Mouse (Mus musculus) liver, adult (tissue): ENCODE results near the gene B4galt2.
A peak's percentile ranks its signal among the peaks of the same experiment; 100 is the strongest.

Experiments used
- GATA4 ChIP-seq: IDR thresholded peaks from 2 replicates; pipeline ENCODE4 v1.6.1; 2014; ENCODE audit warnings: mild to moderate bottlenecking, low read length; ENCODE audit not compliant: insufficient replicate concordance

The B4galt2 gene

DNA sequence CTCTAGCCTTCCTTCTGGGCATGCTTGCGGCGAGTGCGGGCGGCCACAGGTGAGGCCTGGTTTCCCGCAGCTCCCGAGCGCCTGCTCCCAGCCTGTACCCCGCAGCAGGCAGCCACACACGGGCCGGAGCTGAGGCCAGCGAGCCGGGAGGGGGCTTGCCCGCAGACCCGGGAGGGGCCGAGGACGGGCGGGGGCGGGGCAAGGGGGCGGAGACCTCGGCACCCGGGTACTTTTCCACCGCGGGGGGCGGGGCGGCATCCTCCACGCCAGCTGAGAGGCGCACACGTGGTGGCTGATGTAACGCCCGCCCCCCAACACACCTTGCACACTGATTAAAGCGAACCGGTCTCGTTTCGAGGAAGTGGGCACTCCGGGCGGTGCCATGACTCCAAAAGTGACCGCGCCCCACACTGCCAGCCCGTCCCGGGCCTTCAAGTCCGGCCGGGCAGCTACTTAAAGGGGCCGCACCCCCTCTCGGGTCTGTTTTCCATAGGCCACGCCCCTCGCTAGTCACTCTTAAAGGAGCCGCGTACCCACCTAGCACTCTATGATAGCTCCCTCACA is 47.0 kb downstream of the B4galt2 start:
- peak; percentile 20; the same call in 1 of the 2 replicates for TF ChIP-seq GATA4

- TF ChIP-seq GATA4, result no peak
These were observed 47.7 kb downstream of the B4galt2 start for GRCm38 (mm10) chr4:117835531-117836111.

GRCm38 (mm10) chr4:117834845-117835530 is 48.3 kb downstream of the B4galt2 start:
- TF ChIP-seq GATA4, result no peak

GRCm38 (mm10) chr4:117834457-117834844 is 48.8 kb downstream of the B4galt2 start, which contains the start of gene Slc6a9:
Gene Slc6a9, plus strand, starts transcription at chr4:117834506.
- TF ChIP-seq GATA4, result no peak

DNA sequence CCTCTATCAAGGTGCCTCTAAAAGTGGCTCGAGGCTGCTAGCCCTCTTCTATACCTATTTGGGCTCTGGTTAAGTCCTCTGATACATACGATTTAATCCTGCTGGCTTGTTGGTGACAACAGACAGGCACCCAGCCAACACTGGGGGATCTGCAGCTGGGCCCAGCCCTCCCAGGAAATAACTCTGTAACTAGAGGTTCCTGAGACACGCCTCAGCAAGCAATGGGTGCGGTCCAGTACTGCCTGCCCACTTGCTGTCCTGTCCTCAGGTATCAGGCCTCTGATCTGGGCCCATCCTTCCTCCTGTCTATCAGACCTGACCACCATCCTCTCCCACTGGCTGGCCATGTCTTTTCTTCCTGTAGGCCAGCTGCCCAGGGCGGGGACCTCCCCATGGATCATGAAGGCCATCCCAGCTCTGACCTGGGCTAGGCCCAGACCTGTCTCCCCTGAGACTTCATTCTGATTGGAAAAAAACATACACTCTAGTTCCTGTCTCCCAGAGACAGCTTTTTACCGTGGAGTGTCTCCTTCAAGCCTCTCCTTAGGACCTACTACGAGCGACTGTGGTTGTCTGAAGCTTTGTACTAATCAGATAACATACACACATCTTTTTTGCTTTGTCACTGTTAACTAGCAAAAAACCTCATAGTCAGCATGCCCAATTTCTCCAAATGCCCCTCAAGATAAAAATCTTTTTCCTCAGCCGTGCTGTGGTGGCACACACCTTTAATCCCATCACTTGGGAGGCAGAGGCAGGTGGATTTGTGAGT is 51.2 kb downstream of the B4galt2 start:
- TF ChIP-seq GATA4, result no peak

DNA sequence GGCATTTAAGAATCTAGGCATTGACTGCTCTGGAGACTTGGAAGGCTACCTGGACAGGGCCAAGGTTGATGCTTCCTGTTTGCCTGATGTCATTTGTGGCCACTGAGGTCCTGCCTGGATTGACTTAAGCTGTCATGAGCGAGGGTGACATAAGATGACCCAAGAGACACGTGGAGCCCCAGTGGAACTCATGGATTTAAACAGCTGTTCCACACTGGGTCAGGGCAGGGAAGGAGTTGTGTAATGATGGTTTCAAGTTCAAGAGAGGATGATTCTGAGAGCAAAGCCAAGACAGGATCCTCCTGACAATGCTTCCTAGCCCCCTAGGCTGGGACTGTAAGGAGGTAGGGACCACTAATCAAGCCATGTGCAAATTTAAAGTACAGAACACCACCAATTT is 51.8 kb downstream of the B4galt2 start:
- TF ChIP-seq GATA4, result no peak

- TF ChIP-seq GATA4, result no peak
These were observed 52.5 kb downstream of the B4galt2 start for GRCm38 (mm10) chr4:117830801-117831200.

DNA sequence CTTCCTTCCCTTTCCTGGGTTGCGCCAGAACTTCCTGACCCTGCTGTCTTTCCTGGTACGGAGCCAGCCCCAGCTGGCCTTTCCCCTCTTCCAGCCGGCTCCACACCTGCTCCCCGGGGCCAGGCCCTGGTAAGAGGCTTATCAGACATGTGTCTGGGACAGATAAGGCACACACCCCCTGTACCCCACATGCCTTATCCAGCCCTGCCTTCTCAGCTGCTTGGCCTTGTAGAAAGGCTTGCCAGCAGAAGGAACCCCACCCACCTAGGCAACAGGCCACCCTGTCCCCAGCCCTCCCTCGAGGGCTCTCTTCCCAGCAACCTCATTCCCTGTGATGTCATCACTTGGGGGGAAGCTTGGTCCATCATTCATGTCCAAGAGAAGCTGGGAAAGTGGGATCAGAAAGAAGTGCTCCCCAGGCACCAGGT is 53.1 kb downstream of the B4galt2 start:
- TF ChIP-seq GATA4, result peak; percentile 72; the same call in 1 of the 2 replicates

DNA sequence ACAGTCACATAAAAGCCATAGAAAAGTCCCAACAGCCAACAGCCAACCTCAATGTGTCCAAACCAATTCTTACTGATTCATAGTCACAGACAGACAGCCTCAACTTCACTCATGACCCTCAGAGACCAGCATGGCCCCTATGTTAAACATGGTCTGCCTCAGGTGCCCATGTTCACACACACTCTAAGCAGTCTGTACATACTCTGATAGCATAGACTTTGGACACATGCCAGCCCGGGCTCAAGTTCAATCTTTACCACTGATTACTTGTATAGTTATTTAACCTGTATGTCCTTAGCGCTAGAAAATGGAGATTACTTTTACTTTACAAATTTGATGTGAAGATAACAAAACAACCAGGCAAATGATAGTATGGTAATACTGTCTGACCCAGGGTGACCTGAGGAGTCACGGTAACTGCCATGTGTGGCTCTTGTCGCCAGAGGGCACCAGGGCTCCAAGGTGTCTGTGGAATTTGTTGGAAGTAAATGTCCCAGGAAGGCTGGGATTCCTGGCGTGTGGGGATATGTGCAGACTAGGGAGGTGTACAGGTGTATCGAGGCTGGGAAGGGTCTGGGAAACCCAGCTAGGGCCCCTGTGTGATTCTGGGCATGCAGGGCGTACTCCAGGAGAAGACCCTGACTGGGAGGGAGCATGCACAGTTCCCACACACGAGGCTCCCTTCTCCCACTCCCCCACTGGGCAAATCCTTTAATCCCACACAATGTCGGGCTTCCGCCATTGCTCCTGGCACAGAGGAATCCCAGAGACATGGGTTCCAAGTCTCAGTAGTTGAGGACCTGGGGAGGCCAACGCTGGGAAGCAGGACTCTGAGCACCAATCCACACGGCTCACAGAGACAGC is 53.8 kb downstream of the B4galt2 start:
- TF ChIP-seq GATA4, result no peak

DNA sequence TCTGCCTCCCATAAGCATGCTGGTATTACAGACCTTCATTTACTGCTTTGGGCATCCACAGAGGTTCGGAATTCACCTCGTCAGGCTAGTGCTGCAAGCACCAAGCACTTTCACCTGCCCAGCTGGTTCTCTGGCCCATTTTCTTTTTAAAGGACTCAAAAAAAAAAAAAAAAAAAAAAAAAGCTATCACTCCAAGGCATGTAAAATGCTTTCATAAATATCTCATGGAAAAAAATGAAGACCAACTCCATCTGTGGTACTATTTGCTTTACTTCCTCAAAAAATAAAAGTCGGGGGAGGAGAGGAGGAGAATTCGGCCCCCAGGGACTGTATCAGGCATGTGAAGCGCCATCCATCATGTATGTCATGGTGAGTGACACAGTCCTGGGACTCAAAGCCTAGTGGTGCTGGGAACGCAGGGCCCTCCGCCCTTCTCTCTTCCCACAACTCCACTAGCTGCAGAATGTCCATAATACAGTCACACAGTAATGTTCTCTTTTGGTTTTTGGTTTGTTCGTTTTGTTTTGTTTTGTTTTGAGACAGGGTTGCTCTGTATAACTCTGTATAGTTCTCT is 54.6 kb downstream of the B4galt2 start:
- no peak for TF ChIP-seq GATA4
